Mouse (Mus musculus) myocyte (in vitro differentiated cells): ENCODE data around the gene Bcar3.

ENCODE experiments used
- E2F4 ChIP-seq: IDR thresholded peaks from one replicate; pipeline ENCODE4 v1.6.1; 2011; ENCODE audit warnings: mild to moderate bottlenecking, control low read depth, moderate library complexity; ENCODE audit not compliant: insufficient read depth
- MAX ChIP-seq: IDR thresholded peaks from one replicate; pipeline ENCODE4 v1.6.1; 2011; ENCODE audit warnings: low read depth, mild to moderate bottlenecking, control low read depth
- MYOD1 ChIP-seq, 3 experiments: IDR thresholded peaks; one replicate each; pipeline ENCODE4 v1.6.1; 2011; ENCODE audit warnings: control low read depth in 2 of 3, low read depth in 2 of 3, mild to moderate bottlenecking in 2 of 3, moderate library complexity in 1 of 3; ENCODE audit not compliant: insufficient read length in 2 of 3, control insufficient read depth in 1 of 3
- POLR2A ChIP-seq: IDR thresholded peaks from one replicate; pipeline ENCODE4 v1.6.1; 2011; ENCODE audit warnings: low read depth, mild to moderate bottlenecking, control low read depth, moderate library complexity; ENCODE audit not compliant: insufficient read length
- POLR2AphosphoS2 ChIP-seq: IDR thresholded peaks from one replicate; pipeline ENCODE4 v1.6.1; 2011; ENCODE audit warnings: low read depth, control low read depth; ENCODE audit not compliant: insufficient read length
- REST ChIP-seq: IDR thresholded peaks from one replicate; pipeline ENCODE4 v1.6.1; 2011; ENCODE audit warnings: mild to moderate bottlenecking, control low read depth, moderate library complexity; ENCODE audit not compliant: insufficient read depth, insufficient read length
- TCF12 ChIP-seq: IDR thresholded peaks from one replicate; pipeline ENCODE4 v1.6.1; 2011; ENCODE audit warnings: mild to moderate bottlenecking, control low read depth; ENCODE audit not compliant: poor library complexity, insufficient read depth, severe bottlenecking
- USF1 ChIP-seq: IDR thresholded peaks from one replicate; pipeline ENCODE4 v1.6.1; 2011; ENCODE audit warnings: low read depth, mild to moderate bottlenecking, control low read depth, moderate library complexity

DNA sequence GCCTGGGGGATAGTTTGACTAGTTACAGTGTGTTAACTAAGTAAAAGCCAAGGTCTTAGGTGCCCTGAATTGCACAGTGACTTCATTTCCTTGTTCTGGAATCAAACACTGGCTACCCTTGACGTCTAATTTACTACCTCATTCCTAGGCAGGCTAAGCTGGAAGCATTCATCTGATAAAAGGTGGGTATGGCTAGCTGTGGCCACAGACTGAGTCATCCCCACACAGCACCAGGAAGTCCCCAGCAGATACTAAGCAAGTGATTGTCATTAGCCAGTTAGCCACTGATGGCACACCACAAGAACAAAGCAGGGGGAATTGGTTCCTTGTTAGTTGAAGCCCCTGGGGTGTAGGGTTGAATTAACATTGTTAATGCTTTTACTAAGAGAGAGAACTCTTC, 227.4 kb downstream of the Bcar3 start:
- no peak for TF ChIP-seq MAX
- TF ChIP-seq POLR2A = no peak
- no peak for TF ChIP-seq TCF12
- TF ChIP-seq MYOD1 (IDR thresholded peaks at IDR 0.05; ENCODE audit: control insufficient read depth in 1 of 3, insufficient read length in 2 of 3, low read depth in 2 of 3) = no peak
- no peak for TF ChIP-seq USF1
- TF ChIP-seq POLR2AphosphoS2 = no peak
- TF ChIP-seq E2F4 = no peak
- no peak for TF ChIP-seq REST
